Mouse (Mus musculus): ENCODE data around the gene Sestd1. TPM values are rescaled to one million over a fixed set of nuclear protein-coding genes. Genes with fewer than 3 reads are reported as not detected.

Gene Sestd1
- polyA plus RNA-seq, 1 experiment from 2014 or later, result 27.2 TPM

DNA sequence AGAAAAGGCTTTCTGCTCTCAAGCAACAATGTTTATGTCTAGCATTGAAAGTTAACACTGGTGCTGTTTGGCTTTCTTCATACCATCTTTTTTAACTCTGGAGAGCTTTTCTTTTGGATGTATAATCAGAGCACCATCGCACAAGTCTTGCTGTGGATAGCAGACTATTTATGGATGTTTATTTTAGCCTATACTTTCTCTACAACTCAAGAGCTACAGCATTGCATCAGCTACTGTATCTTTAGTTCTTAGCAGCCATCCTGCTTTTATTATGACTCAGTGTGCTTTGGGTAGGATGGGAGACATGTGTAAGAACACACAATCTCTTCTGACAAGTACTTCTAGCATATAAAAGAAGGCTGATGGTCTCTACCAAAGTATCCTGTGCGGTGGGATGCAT lies 96.7 kb downstream of the Sestd1 start:
- Histone ChIP-seq H3K9me3 (no peaks in the 10 kb centered on the region), H3K27me3 (no peaks in the 10 kb centered on the region), H3K4me1 (no peaks in the 10 kb centered on the region), H3K36me3 (peaks cover 24% of the 10 kb centered on the region), H3K9ac (replicated peaks) (no peak overlapping the region), H3K4me2 (replicated peaks) (no peak overlapping the region), H3K27ac (replicated peaks) (no peak overlapping the region), H3K4me3 (no peak overlapping the region)
- WGBS, result 95% methylated on average over 2 of the region's 2 CpGs
- no peak for ATAC-seq (ENCODE audit: low FRiP score, low read depth)

DNA sequence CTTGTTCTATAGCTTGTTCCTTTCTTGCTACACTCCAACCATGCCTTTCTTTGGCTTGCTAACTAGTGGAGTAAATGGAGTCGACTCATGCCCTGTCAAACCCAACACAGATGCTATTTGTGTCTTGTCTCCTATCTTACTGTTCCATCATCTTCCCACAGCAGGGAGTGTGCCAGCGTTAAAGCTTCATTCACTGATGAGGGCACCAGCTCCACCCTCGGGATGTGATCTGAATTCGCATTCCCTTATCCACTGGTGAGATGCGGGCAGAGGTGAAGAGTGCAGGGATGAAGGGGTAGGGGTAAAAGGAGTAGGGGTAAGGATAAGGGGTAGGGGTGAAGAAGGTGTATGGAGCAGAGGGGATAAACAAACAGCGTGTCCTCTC lies 97.4 kb downstream of the Sestd1 start:
- no peak overlapping the region for H3K4me3 ChIP-seq
- H3K4me2 ChIP-seq (replicated peaks), result no peak overlapping the region
- 88% methylated on average over 6 of the region's 6 CpGs for WGBS
- H3K27me3 ChIP-seq, result no peaks in the 10 kb centered on the region
- H3K9ac ChIP-seq (replicated peaks), result no peak overlapping the region
- no peak overlapping the region for H3K27ac ChIP-seq (replicated peaks)
- H3K36me3 ChIP-seq, result peaks cover 21% of the 10 kb centered on the region
- H3K9me3 ChIP-seq, result no peaks in the 10 kb centered on the region
- no peaks in the 10 kb centered on the region for H3K4me1 ChIP-seq
- no peak for ATAC-seq (ENCODE audit: low FRiP score, low read depth)

DNA sequence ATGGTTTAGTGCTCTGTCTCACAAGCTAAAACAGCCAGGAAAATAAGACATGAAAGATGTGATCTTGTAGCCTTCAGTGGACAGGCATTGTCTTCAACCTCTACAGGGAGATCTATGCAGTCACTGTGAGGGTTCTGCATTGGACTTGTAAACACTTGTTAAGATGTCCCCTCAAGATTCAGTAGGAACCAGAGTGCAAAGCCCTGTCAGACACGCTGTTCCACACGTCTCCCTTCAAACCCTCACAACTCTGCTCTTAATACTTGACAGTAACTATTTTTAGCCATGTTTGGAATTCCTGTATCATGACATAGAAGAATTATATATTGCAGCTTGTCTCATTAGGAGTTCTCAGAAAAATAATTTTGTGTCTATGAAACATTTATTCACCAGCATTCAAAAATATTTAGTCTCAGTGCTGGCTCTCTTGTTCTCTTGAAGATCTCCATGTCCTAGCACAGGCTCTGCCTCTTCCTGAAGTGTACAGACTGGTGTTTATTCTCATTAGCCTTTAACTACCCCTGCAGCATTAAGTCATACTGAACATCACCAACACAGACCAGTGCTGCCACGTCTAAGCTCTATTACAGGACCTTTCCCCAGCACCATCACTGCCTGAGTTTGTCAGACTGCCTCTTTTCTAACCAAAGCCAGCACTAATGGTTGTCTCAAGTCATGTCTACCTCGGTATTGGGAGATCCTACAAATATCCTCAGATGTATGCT lies 98.0 kb downstream of the Sestd1 start:
- H3K27ac ChIP-seq (replicated peaks), result no peak overlapping the region
- no peaks in the 10 kb centered on the region for H3K4me1 ChIP-seq
- peaks cover 16% of the 10 kb centered on the region for H3K36me3 ChIP-seq
- H3K27me3 ChIP-seq, result no peaks in the 10 kb centered on the region
- no peak overlapping the region for H3K4me3 ChIP-seq
- WGBS, result 94% methylated on average over 4 of the region's 4 CpGs
- no peaks in the 10 kb centered on the region for H3K9me3 ChIP-seq
- ATAC-seq (ENCODE audit: low FRiP score, low read depth), result no peak
- no peak overlapping the region for H3K4me2 ChIP-seq (replicated peaks)
- no peak overlapping the region for H3K9ac ChIP-seq (replicated peaks)

DNA sequence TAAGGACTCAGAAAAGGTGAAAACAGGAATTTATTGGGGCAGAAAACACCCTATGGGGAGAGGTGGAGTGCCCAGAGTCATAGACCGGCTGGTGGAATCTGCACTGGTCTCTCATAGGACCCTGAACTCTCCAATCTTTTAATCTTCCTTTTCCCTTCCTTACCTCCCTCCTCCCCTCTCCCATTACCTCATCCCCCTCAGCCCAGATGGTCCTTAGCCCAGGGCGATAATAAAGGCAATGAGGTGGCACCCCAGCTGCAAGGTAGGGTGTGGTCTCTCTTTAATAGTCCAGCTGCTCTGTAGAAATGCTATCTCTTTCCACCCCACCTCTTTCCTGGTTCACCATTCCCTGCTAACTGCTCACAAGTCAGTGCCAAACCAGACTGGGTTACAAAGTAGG lies 102.9 kb downstream of the Sestd1 start:
- no peak overlapping the region for H3K4me2 ChIP-seq (replicated peaks)
- H3K36me3 ChIP-seq, result no peaks in the 10 kb centered on the region
- no peak for ATAC-seq (ENCODE audit: low FRiP score, low read depth)
- 81% methylated on average over 2 of the region's 2 CpGs for WGBS
- no peak overlapping the region for H3K27ac ChIP-seq (replicated peaks)
- H3K9ac ChIP-seq (replicated peaks), result no peak overlapping the region
- H3K9me3 ChIP-seq, result no peaks in the 10 kb centered on the region
- H3K27me3 ChIP-seq, result no peaks in the 10 kb centered on the region
- H3K4me3 ChIP-seq, result no peak overlapping the region
- peaks cover under 1% of the 10 kb centered on the region; the same call in 1 of the 2 replicates for H3K4me1 ChIP-seq

DNA sequence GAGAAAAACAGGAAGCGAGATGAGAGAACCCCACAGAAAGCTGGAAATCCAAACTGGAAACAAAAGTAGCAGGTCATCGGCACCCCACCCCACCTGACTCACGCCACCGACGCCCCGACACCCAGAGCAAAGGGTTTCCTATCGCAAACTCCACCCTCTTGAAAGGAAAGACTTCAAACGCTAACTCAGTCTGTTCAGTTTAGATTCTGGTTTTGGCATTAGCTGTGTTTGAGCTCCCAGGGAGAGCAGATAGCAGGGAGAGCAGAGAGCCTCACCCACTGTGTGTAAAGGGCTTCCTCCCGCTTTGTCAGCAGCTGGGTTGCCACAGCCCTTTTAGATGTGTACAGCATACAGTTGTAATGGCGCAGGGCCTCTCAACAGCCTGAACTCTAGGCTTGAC lies 104.0 kb downstream of the Sestd1 start:
- Histone ChIP-seq H3K27ac (replicated peaks) (no peak overlapping the region), H3K27me3 (no peaks in the 10 kb centered on the region), H3K4me2 (replicated peaks) (no peak overlapping the region), H3K4me3 (no peak overlapping the region), H3K4me1 (peaks cover 11% of the 10 kb centered on the region), H3K36me3 (no peaks in the 10 kb centered on the region), H3K9me3 (no peaks in the 10 kb centered on the region), H3K9ac (replicated peaks) (no peak overlapping the region)
- ATAC-seq (ENCODE audit: low FRiP score, low read depth), result no peak
- WGBS, result 75% methylated on average over 10 of the region's 10 CpGs

DNA sequence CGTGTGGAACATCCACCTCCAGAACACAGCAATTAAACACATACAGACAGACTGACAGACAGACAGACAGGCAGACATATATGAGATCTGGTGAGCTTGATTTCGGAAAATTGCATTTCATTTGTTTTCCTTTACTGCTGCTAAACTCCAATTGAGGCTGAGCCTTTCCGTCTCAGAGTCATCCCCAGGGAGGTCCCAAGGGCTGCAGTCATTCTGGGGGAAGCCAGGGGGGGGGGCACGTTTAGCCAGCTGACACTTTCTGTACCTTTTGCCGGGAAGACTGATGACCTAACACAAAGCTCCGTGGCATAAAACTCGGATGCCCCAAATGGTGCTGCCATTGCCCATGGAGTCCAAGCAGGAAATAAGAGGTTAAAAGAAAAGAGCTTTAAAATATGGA lies 105.0 kb downstream of the Sestd1 start:
- ATAC-seq (ENCODE audit: low FRiP score, low read depth), result no peak
- Histone ChIP-seq H3K27me3 (no peaks in the 10 kb centered on the region), H3K36me3 (no peaks in the 10 kb centered on the region), H3K4me3 (no peak overlapping the region), H3K9ac (replicated peaks) (no peak overlapping the region), H3K27ac (replicated peaks) (no peak overlapping the region), H3K9me3 (no peaks in the 10 kb centered on the region), H3K4me1 (peaks cover 17% of the 10 kb centered on the region), H3K4me2 (replicated peaks) (no peak overlapping the region)
- WGBS, result 73% methylated on average over 7 of the region's 7 CpGs

DNA sequence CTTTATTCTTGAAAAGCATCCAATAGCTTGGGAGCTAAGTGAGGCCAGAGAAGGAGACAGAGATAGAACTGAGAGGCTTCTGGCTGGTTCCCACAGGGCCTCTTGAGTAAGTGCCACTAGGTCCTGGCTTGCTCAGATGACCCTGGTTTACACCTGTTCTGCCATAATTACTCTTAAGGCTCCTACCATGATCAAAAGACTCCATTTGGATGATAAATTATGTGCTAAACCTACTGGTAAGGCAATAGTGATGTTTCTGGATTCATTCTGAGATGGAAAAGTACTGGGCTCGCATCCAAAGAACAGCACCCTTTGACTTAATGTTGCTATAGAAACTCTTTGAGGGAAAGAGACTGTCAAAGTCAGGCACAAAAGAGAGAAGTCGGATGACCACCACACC lies 106.1 kb downstream of the Sestd1 start:
- Histone ChIP-seq H3K27me3 (peaks cover 3% of the 10 kb centered on the region; the same call in 1 of the 2 replicates), H3K27ac (replicated peaks) (no peak overlapping the region), H3K4me3 (no peak overlapping the region), H3K9me3 (no peaks in the 10 kb centered on the region), H3K9ac (replicated peaks) (no peak overlapping the region), H3K4me2 (replicated peaks) (no peak overlapping the region), H3K4me1 (peaks cover 25% of the 10 kb centered on the region), H3K36me3 (no peaks in the 10 kb centered on the region)
- 62% methylated on average over 2 of the region's 2 CpGs for WGBS
- no peak for ATAC-seq (ENCODE audit: low FRiP score, low read depth)

DNA sequence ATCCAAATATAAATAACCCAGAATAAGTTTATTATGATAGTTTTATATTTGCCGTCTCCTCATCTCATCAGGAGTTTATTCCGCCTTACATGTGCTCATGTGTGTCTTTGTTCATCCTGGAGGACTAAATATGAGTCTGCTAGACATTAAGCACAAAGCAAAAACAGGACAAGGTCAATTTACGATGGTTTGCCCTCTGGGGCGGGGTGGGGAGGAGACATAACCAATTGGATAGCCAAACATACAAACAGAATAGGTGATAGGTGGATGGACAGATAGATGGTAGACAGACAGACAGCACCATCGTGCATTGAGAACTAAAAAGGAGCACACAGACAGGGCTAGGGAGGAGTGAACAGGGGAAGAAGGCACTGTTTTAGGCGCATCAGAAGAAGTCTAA lies 106.6 kb downstream of the Sestd1 start:
- no peak for ATAC-seq (ENCODE audit: low FRiP score, low read depth)
- no peak overlapping the region for H3K9ac ChIP-seq (replicated peaks)
- H3K4me1 ChIP-seq, result peaks cover 25% of the 10 kb centered on the region
- H3K4me3 ChIP-seq, result no peak overlapping the region
- 89% methylated on average over 6 of the region's 6 CpGs for WGBS
- H3K27me3 ChIP-seq, result peaks cover 4% of the 10 kb centered on the region
- no peak overlapping the region for H3K4me2 ChIP-seq (replicated peaks)
- no peaks in the 10 kb centered on the region for H3K9me3 ChIP-seq
- no peak overlapping the region for H3K27ac ChIP-seq (replicated peaks)
- no peaks in the 10 kb centered on the region for H3K36me3 ChIP-seq

DNA sequence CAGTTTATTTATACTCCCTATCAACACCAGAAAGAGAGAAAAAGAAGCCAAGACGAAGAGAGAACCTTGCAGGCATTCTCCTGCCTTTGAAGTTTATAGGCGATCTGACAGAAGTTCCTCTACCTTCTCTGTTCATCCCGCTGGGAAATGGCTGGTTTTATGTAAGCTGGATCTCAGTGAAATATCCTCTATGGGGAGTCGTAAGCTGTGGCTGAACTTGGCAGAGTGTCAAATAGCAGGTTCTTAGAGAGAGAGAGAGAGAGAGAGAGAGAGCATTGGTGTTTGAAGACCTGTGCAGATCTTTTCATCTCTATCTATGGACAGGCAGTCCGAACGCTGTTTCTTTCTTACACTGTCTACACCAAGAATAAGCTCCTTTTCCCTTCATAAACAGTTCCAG lies 107.0 kb downstream of the Sestd1 start:
- ATAC-seq (ENCODE audit: low FRiP score, low read depth), result no peak
- H3K4me1 ChIP-seq, result peaks cover 25% of the 10 kb centered on the region
- no peaks in the 10 kb centered on the region for H3K9me3 ChIP-seq
- no peak overlapping the region for H3K4me3 ChIP-seq
- WGBS, result 70% methylated on average over 6 of the region's 6 CpGs
- no peaks in the 10 kb centered on the region for H3K36me3 ChIP-seq
- H3K27ac ChIP-seq (replicated peaks), result no peak overlapping the region
- peaks cover 6% of the 10 kb centered on the region for H3K27me3 ChIP-seq
- H3K9ac ChIP-seq (replicated peaks), result no peak overlapping the region
- H3K4me2 ChIP-seq (replicated peaks), result no peak overlapping the region

DNA sequence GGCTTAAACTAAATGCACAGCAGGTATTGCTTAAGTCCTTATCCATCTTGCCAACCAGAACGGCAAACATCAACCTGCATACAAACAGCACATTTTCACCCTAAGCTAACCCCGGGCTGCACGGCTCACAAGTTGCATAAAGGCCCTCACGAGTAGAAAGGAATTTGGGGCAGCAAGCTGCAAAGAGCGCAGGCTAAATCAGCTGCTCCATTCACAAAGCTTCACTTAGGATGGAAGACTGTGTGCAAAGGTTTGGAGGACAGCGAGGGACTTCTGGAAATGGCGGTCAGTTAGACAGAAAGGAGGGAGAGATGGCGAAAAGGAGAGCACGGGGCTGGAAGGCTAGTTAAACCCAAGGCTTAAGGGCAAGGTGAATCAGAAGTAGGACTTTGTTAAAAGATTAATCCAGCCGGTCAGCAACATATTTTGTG lies 108.1 kb downstream of the Sestd1 start:
- no peak overlapping the region for H3K9ac ChIP-seq (replicated peaks)
- peak overlapping the region; percentile 40 for H3K4me2 ChIP-seq (replicated peaks)
- H3K4me1 ChIP-seq, result peaks cover 25% of the 10 kb centered on the region
- no peaks in the 10 kb centered on the region for H3K9me3 ChIP-seq
- 0 out of 2 replicates have a peak overlapping the region, but pooled peaks have one; percentile 25 for H3K27ac ChIP-seq (replicated peaks)
- WGBS, result 10% methylated on average over 10 of the region's 10 CpGs
- no peak overlapping the region for H3K4me3 ChIP-seq
- H3K27me3 ChIP-seq, result peaks cover 6% of the 10 kb centered on the region
- no peak for ATAC-seq (ENCODE audit: low FRiP score, low read depth)
- no peaks in the 10 kb centered on the region for H3K36me3 ChIP-seq

DNA sequence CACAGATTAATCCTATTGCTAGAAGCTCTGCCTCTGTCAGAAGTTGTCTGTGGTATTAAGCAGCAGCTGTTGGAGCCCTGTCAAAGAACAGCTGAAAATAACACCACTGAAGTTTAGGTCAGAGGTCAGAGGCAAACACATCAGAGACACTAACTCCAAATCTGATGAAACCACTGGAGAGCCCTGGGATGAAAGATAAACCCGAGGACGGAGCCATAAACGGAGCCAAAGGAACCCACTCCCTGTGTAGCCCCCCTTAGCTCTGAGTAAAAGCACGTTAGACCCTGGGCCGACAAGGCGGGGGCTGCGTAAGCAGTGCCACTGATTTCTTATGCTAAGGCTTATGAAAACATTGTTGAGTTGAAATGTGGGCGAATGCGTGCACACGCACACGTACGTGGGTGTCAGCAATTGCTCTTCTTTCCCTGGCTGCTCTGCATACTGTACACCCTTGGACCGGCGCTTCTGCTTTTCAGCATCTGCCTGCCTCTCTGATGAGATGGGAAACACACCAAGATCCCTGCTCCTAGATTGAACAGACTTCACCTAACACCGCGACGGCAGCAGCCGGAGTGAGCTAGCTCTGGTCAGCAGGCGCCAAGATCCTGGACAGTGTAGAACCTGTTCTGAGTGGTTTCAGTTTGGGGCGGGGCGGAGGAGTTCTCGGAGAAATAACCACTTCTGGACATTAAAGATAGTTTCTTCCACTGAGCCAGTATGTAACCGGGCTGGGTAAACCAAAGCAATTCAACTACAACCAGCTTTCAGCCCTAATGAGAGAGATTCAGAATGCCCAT lies 108.8 kb downstream of the Sestd1 start:
- peaks cover 25% of the 10 kb centered on the region for H3K4me1 ChIP-seq
- ATAC-seq (ENCODE audit: low FRiP score, low read depth), result peak; percentile 64
- peak overlapping the region; percentile 40 for H3K4me2 ChIP-seq (replicated peaks)
- H3K27me3 ChIP-seq, result peaks cover 6% of the 10 kb centered on the region
- H3K36me3 ChIP-seq, result no peaks in the 10 kb centered on the region
- H3K27ac ChIP-seq (replicated peaks), result 0 out of 2 replicates have a peak overlapping the region, but pooled peaks have one; percentile 25
- no peaks in the 10 kb centered on the region for H3K9me3 ChIP-seq
- H3K4me3 ChIP-seq, result peak overlapping the region; percentile 14; the same call in 1 of the 2 replicates
- H3K9ac ChIP-seq (replicated peaks), result no peak overlapping the region
- 28% methylated on average over 23 of the region's 23 CpGs for WGBS

DNA sequence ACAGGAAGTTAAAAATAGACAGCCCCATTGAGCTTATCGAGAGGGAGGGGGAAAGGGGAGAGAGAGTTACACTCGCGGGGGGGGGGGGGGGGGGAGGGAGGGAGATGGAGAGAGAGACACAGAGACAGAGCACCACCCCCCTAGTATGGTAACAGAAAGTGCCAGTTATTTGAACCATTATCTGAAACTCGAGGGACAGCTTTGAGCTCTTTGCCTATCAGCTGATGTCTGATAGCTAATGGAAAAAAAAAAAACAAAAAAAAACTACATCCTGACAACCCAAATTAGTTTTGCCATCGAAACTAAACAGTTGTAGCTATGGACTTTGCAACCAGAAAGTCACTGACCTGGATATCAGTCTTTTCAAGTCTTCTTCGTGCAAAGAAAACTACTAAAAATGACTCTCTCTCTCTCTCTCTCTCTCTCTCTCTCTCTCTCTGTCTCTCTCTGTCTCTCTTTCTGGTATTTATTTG lies 109.7 kb downstream of the Sestd1 start, which contains the start of gene Ccdc141:
Gene Ccdc141 (minus strand): TSS at position 4 of the 473 bp plus-strand sequence.
- 13% methylated on average over 5 of the region's 6 CpGs for WGBS
- ATAC-seq (ENCODE audit: low FRiP score, low read depth), result no peak

More for the DNA sequence above, 109.7 kb downstream of the Sestd1 start, which contains the start of gene Ccdc141:
- Histone ChIP-seq H3K27me3 (peaks cover 6% of the 10 kb centered on the region), H3K27ac (replicated peaks) (no peak within 1 kb of the TSS; the same call in 1 of the 2 replicates), H3K9me3 (no peaks in the 10 kb centered on the region), H3K4me1 (peaks cover 25% of the 10 kb centered on the region), H3K9ac (replicated peaks) (peak within 1 kb of the TSS; percentile 54), H3K36me3 (no peaks in the 10 kb centered on the region), H3K4me2 (replicated peaks) (peak within 1 kb of the TSS; percentile 67), H3K4me3 (peak within 1 kb of the TSS; percentile 44)

Data from midbrain, embryonic 12.5 days (tissue).